Mouse (Mus musculus) E14TG2a.4 (cell line): ENCODE measurements around the gene Fgf2.

Source experiments
- H3K27me3 ChIP-seq: 2 replicates; pipeline ENCODE4 v1.6.1; 2014; ENCODE audit warnings: low read length, control low read depth; ENCODE audit not compliant: insufficient read depth
- H3K36me3 ChIP-seq: 2 replicates; pipeline ENCODE4 v1.6.1; 2014; ENCODE audit warnings: low read length, control low read depth; ENCODE audit not compliant: insufficient read depth
- H3K4me1 ChIP-seq: replicated peaks from 2 replicates; pipeline ENCODE4 v1.6.1; 2014; ENCODE audit warnings: low read depth, low read length, control low read depth
- H3K4me3 ChIP-seq: replicated peaks from 2 replicates; pipeline ENCODE4 v1.5.1; 2014; ENCODE audit warnings: mild to moderate bottlenecking, low read length
- H3K9me3 ChIP-seq: 2 replicates; pipeline ENCODE4 v1.6.1; 2014; ENCODE audit warnings: low read length, control low read depth
- CTCF ChIP-seq: conservative IDR thresholded peaks from 2 replicates; pipeline ENCODE4 v1.5.1; 2014; ENCODE audit warnings: low read length
- NANOG ChIP-seq: IDR thresholded peaks from 2 replicates; pipeline ENCODE4 v1.6.1; 2014; ENCODE audit warnings: borderline replicate concordance, low read length, mixed read lengths
- POU5F1 ChIP-seq: IDR thresholded peaks from 2 replicates; pipeline ENCODE4 v1.6.1; 2014; ENCODE audit warnings: low read length, borderline replicate concordance

The Fgf2 gene

GRCm38 (mm10) chr3:37366381-37367053, 18.4 kb downstream of the Fgf2 start:
- Histone ChIP-seq H3K36me3 (no peaks in the 10 kb centered on the region), H3K27me3 (peaks cover 8% of the 10 kb centered on the region; the same call in 1 of the 2 replicates), H3K4me3 (no peak overlapping the region), H3K9me3 (0 out of 2 replicates have a peak, but pooled peaks cover under 1% of the 10 kb centered on the region), H3K4me1 (no peaks in the 10 kb centered on the region)
- TF ChIP-seq CTCF (no peak), NANOG (no peak), POU5F1 (no peak)

- no peak for TF ChIP-seq POU5F1
- no peak for TF ChIP-seq CTCF
- TF ChIP-seq NANOG, result no peak
- Histone ChIP-seq H3K36me3 (no peaks in the 10 kb centered on the region), H3K4me1 (no peaks in the 10 kb centered on the region), H3K9me3 (peaks cover 5% of the 10 kb centered on the region; the same call in 1 of the 2 replicates), H3K27me3 (peaks cover 6% of the 10 kb centered on the region; the same call in 1 of the 2 replicates), H3K4me3 (no peak overlapping the region)
Measured at GRCm38 (mm10) chr3:37370407-37370806, 22.3 kb downstream of the Fgf2 start.

- H3K9me3 ChIP-seq, result peaks cover 5% of the 10 kb centered on the region; the same call in 1 of the 2 replicates
- H3K27me3 ChIP-seq, result no peaks in the 10 kb centered on the region
- H3K4me3 ChIP-seq, result no peak overlapping the region
- TF ChIP-seq CTCF (no peak), POU5F1 (no peak), NANOG (no peak)
- H3K36me3 ChIP-seq, result no peaks in the 10 kb centered on the region
- H3K4me1 ChIP-seq, result no peaks in the 10 kb centered on the region
Measured at GRCm38 (mm10) chr3:37373712-37374111, 25.6 kb downstream of the Fgf2 start.

GRCm38 (mm10) chr3:37377926-37378325, 29.8 kb downstream of the Fgf2 start:
- TF ChIP-seq CTCF, result no peak
- no peak for TF ChIP-seq POU5F1
- TF ChIP-seq NANOG, result no peak
- H3K4me1 ChIP-seq, result no peaks in the 10 kb centered on the region
- H3K27me3 ChIP-seq, result no peaks in the 10 kb centered on the region
- H3K4me3 ChIP-seq, result no peak overlapping the region
- H3K9me3 ChIP-seq, result no peaks in the 10 kb centered on the region
- no peaks in the 10 kb centered on the region for H3K36me3 ChIP-seq

GRCm38 (mm10) chr3:37378412-37378811, 30.3 kb downstream of the Fgf2 start:
- Histone ChIP-seq H3K27me3 (no peaks in the 10 kb centered on the region), H3K4me1 (no peaks in the 10 kb centered on the region), H3K4me3 (no peak overlapping the region), H3K9me3 (no peaks in the 10 kb centered on the region), H3K36me3 (no peaks in the 10 kb centered on the region)
- no peak for TF ChIP-seq CTCF
- TF ChIP-seq NANOG, result no peak
- no peak for TF ChIP-seq POU5F1

GRCm38 (mm10) chr3:37379201-37379600, 31.1 kb downstream of the Fgf2 start:
- Histone ChIP-seq H3K4me1 (no peaks in the 10 kb centered on the region), H3K4me3 (no peak overlapping the region), H3K36me3 (no peaks in the 10 kb centered on the region), H3K9me3 (no peaks in the 10 kb centered on the region), H3K27me3 (no peaks in the 10 kb centered on the region)
- no peak for TF ChIP-seq NANOG

- Histone ChIP-seq H3K4me3 (no peak overlapping the region), H3K9me3 (no peaks in the 10 kb centered on the region), H3K36me3 (no peaks in the 10 kb centered on the region), H3K4me1 (no peaks in the 10 kb centered on the region), H3K27me3 (no peaks in the 10 kb centered on the region)
- no peak for TF ChIP-seq POU5F1
- no peak for TF ChIP-seq NANOG
- no peak for TF ChIP-seq CTCF
Measured at GRCm38 (mm10) chr3:37379930-37380881, 32.1 kb downstream of the Fgf2 start.

- H3K9me3 ChIP-seq, result no peaks in the 10 kb centered on the region
- H3K36me3 ChIP-seq, result no peaks in the 10 kb centered on the region
- H3K4me1 ChIP-seq, result no peaks in the 10 kb centered on the region
- H3K27me3 ChIP-seq, result no peaks in the 10 kb centered on the region
- TF ChIP-seq CTCF (no peak), NANOG (no peak), POU5F1 (no peak)
- no peak overlapping the region for H3K4me3 ChIP-seq
Measured at GRCm38 (mm10) chr3:37381457-37381856, 33.3 kb downstream of the Fgf2 start.

GRCm38 (mm10) chr3:37383096-37383765, 35.1 kb downstream of the Fgf2 start:
- Histone ChIP-seq H3K27me3 (no peaks in the 10 kb centered on the region), H3K9me3 (no peaks in the 10 kb centered on the region), H3K4me3 (no peak overlapping the region), H3K4me1 (no peaks in the 10 kb centered on the region), H3K36me3 (no peaks in the 10 kb centered on the region)
- TF ChIP-seq CTCF, result no peak
- TF ChIP-seq NANOG, result no peak
- TF ChIP-seq POU5F1, result no peak
